Comparison of ENCODE assay signal across 16 mouse cellular contexts in genomic region chr5:6251207-6251606, GRCm38 (mm10).
"Had no signal": no experiment of that assay in that cellular context is flagged by ENCODE, and none has a peak within 500 bp of the region (broad histone marks: within the 10 kb centered on the region; RNA-seq: fewer than 3 reads in every experiment).

No protein-coding gene starts in this region.

- H3K4me1 ChIP-seq: neural tube, embryonic 13.5 days; neural tube, embryonic 15.5 days; stomach, embryonic 15.5 days had no signal

- H3K9ac ChIP-seq: neural tube, embryonic 13.5 days; neural tube, embryonic 15.5 days; stomach, embryonic 15.5 days had no signal

- H3K27me3 ChIP-seq: neural tube, embryonic 13.5 days; neural tube, embryonic 15.5 days; stomach, embryonic 15.5 days had no signal

- H3K9me3 ChIP-seq: neural tube, embryonic 13.5 days; neural tube, embryonic 15.5 days; stomach, embryonic 15.5 days had no signal

- H3K27ac ChIP-seq: neural tube, embryonic 13.5 days; neural tube, embryonic 15.5 days; stomach, embryonic 15.5 days; stomach, postnatal 0 days had no signal

- H3K4me2 ChIP-seq: neural tube, embryonic 13.5 days; neural tube, embryonic 15.5 days; stomach, embryonic 15.5 days had no signal

- H3K36me3 ChIP-seq: neural tube, embryonic 13.5 days; neural tube, embryonic 15.5 days; stomach, embryonic 15.5 days had no signal

- H3K4me3 ChIP-seq: neural tube, embryonic 13.5 days; neural tube, embryonic 15.5 days; stomach, embryonic 15.5 days had no signal

- DNase-seq: retina, postnatal 1 day; right cerebral cortex, adult 18-20 months; right cerebral cortex, postnatal 14 days; right cerebral cortex, postnatal 25 days; right cerebral cortex, postnatal 4 days; spleen, adult 18-20 months; thymus, adult 18-20 months; thymus, adult 2 months; thymus, postnatal 14 days; thymus, postnatal 25 days; thymus, postnatal 36 days; thymus, postnatal 4 days had no signal
